Mouse (Mus musculus): ENCODE measurements around the gene Inafm1.

GRCm38 (mm10) chr7:16282334-16282733, 8.9 kb upstream of the Inafm1 start:
- TF ChIP-seq CTCF (IDR thresholded peaks at IDR 0.05; ENCODE audit: control insufficient read depth, insufficient read depth, low read length) (no peak), POLR2A (IDR thresholded peaks at IDR 0.05; ENCODE audit: borderline replicate concordance, control insufficient read depth, low read depth, low read length) (no peak)
